Mouse (Mus musculus): ENCODE results near the gene Bnip3.

Bnip3 gene

GRCm38 (mm10) chr7:138906441-138906840, 2.9 kb downstream of the Bnip3 start:
- 79% methylated on average over 1 of the region's 1 CpGs for WGBS

GRCm38 (mm10) chr7:138903886-138904435, 5.4 kb downstream of the Bnip3 start:
- WGBS = 82% methylated on average over 7 of the region's 7 CpGs

DNA sequence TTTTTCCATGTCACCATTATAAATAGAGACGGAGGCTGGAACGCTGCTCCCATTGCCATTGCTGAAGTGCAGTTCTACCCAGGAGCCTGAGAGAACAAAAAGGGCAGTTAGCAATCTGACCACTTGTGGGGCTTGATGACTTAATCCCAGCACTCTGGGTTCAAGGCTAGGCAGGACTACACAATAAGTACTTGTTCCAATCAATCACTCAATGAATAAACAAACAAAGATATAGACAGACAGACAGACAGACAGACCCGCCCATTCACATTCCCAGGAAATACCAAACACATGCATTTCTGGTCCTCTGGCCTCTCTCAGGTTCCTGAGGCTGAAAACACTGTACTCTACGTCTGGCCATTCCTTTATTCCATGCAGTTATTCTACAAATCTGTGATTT, 10.6 kb downstream of the Bnip3 start:
- WGBS = 79% methylated on average over 4 of the region's 4 CpGs

DNA sequence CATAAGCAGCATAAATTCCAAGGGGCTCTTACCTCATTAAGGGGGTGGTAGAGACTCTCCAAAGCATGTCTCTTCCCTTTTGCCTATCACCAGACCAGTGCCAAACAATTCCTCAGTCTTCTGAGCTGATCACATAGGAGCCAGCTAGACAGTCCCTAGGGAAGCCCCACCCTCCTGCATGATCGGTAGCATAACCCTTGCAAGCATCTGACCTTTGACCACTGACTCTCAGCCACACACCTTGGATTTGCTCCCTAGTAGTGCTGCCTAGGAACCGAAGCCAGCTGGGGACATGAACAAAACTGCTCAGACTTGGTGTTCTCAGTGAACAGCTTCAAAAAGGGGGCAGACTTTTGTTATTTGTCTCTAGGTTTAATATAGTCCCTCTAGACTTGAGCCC, 11.2 kb downstream of the Bnip3 start:
- 73% methylated on average over 2 of the region's 2 CpGs for WGBS

DNA sequence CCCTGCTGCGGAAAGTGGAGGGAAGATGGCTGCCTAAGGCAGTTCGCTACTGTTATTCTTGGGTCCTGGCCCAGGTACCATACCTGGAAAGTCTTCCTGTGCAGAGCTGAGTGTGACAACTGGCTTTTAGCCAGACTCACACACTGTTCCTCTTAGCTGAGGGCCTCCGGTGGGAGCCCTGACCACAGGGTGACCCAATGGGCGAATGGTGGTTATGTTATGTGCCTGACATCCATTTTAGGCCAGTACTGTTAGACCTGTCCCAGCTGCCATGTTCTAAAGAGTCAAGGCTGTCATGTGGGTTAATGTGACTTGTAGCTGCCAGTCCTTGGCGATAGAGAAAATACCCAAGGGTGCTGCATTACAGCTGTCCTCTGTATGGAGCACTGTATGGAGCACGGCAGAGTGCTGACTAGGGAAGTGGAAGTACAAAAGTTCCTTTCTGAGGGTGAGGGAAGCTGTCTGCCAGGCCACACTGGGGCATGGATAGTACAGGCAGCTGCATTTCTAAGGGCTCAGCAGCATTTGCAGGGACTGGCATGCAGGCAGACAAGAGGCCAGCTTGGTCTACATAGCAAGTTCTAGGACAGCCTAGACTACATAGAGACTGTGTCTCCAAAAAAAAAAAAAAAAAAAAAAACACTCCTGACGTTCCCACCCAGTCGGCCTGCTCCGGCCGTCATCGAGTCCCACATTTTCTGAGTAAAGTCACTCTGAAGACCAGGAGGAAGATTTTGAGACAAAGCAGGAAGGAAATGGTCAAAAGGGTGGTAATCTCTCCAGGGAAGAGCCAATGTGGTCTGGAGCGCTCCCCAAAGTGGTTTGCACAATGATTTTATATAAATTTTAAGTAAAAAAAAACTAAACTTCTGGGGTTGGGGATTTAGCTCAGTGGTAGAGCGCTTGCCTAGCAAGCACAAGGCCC, 23.7 kb downstream of the Bnip3 start:
- 82% methylated on average over 12 of the region's 13 CpGs for WGBS

DNA sequence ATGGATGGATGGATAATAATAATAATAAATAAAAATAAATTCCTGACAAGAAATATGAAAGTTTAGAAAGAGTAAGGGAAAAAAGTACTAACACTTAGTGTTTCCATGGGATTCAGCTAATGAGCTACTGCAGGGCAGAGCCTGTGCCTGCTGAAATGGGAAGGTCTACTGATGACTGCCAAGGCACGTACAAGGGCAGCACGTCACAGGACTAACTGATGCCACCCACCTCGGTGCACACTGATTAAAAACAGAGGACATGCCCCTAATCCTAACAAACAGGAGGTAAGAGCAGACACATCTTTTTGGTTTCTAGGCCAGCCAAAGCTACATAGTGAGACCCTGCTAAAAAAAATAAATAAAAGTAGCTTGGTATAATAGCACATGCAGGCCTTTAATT, 25.6 kb downstream of the Bnip3 start:
- 87% methylated on average over 3 of the region's 3 CpGs for WGBS

DNA sequence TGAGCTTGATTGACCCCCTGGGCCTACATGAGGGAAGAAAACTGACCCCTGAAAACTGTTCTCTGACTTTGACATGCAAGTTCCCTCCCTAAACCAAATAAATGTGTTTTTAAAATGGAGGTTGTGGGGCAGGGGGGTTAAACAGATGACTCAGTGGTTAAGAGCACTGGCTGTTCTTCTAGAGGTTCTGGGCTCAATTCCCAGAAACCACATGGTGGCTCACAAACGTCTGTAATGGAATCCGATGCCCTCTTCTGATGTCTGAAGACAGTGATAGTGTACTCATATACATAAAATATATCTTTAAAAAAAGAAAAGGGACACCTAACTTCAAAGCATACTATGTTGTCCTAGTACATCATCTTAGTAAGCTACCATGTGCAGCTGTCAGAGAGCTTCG, 34.3 kb downstream of the Bnip3 start:
- 33% methylated on average over 3 of the region's 3 CpGs for WGBS

DNA sequence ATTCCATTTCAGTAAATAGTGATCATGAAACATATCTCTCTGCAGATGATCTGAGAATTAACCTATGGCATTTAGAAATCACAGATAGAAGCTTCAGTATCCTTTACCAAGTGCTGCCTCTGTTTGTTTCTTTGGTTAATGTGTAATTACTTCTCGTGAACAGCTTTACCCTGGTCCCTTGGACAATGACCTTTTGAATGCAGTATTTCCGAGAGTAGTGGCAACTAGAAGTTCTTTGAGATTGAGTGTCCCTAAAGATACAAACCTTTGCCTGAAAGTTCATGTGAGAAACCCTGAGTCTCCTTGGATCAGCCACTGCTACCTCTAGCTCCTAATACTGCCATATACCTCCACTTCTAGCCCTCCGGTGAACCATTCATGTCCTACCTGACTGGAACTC, 36.4 kb downstream of the Bnip3 start:
- WGBS = 91% methylated on average over 3 of the region's 3 CpGs

DNA sequence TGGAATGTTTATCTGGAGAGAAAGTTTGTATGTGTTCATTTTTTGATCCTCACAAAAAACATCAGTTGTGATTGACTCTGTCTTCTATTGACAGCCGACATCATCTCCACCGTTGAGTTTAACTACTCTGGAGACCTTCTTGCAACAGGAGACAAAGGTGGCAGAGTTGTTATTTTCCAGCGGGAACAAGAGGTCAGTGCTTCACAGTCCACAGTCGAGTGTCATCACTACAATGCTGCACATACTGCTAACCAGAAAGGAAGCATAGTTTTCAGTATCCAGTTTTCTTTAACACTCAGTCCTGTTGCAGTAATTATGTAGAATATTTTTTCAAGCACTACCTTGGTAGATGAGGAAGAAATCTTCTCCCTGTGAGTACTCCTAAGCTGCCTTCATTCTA, 41.0 kb downstream of the Bnip3 start:
- 92% methylated on average over 4 of the region's 4 CpGs for WGBS

DNA sequence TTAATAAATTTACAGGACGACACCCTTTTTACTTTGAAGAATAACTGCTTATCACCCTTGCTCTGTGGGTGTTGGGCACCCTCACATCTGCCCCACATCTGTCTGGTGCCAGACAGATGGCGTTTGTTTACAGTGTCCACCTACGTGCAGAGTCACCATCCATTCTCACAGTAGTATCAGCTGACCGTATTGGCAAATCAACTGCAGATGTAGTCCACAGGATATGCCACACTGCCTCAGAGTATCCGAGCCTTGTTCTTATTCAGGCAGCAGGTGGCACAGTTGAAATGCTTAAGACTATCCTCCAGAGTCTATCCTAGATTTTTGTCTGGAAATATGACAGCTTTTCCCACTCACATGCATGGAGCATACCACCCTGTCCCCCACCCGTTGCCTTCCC, 42.0 kb downstream of the Bnip3 start:
- WGBS = 36% methylated on average over 6 of the region's 6 CpGs

DNA sequence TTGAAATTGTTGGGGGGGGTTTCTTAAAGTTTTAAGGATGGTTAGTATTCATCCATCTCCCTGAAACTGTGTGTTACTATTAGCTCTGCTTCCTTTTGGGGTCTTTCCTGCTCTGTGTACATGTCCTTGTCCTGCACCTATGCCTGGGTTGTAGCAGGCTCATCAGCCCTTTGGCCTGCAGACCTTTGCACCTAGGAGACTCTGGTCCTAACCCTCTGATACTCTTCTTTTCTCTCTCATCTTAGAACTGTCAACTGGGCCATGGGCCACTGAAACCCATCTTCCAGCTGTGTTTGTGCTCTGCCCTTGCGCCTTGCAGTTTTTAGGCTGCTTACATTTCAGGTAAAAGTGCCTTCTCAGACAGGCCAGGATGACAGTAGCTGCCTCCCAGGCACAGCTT, 44.5 kb downstream of the Bnip3 start:
- 96% methylated on average over 1 of the region's 1 CpGs for WGBS

- 91% methylated on average over 3 of the region's 3 CpGs for WGBS
Observed at GRCm38 (mm10) chr7:138863950-138864572, 45.3 kb downstream of the Bnip3 start.

GRCm38 (mm10) chr7:138856670-138857069, 52.6 kb downstream of the Bnip3 start:
- WGBS = 39% methylated on average over 2 of the region's 2 CpGs

DNA sequence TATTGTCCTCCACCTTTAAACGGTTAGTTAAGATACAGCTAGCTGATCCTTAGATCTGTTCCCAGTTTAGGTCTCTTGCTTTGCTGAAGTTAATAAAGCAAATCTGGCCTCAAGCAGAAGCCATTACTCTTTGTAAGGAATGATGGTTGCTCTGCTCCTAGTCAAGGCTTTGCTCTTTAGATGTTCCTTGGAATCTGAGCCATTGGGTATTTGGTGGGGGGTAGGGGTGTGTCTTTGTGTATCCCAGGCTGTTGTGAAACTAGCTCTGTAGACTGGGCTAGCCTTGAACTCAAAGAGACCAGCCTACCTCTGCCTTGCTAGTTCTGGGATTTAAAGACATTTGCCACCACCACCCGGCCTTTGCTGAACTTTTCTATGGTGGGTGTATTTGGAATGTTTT, 55.1 kb downstream of the Bnip3 start:
- 94% methylated on average over 2 of the region's 2 CpGs for WGBS

DNA sequence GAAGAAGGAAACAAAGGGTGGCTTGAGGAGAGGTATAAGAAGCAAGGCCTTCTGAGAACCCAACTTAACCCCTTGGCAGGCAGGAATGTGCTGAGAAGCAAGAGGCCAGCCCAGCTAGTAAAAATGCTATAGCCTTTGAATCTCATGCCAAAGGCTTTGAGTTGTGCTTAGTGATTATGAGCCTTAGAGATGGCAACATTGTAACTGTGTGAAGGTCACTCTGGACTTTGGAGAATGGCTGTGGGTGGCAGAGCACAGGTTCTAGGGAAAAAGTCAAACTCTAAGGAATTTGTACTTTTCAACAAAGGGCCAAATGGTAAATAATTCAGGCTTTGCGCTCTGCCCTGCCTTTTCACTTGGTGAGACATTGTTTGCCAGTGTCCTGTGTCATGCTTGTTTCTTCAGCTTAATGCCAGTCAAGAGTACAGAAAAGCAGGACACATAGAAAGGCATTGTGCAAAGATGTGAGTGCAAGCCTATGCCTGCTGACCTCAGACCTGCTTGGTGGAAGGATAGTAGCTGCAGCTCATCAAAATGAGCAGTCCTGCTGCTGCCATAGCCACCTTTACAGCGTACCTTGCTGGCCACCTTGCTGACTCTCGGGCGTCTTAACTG, 55.8 kb downstream of the Bnip3 start:
- 97% methylated on average over 4 of the region's 4 CpGs for whole genome bisulfite sequencing

DNA sequence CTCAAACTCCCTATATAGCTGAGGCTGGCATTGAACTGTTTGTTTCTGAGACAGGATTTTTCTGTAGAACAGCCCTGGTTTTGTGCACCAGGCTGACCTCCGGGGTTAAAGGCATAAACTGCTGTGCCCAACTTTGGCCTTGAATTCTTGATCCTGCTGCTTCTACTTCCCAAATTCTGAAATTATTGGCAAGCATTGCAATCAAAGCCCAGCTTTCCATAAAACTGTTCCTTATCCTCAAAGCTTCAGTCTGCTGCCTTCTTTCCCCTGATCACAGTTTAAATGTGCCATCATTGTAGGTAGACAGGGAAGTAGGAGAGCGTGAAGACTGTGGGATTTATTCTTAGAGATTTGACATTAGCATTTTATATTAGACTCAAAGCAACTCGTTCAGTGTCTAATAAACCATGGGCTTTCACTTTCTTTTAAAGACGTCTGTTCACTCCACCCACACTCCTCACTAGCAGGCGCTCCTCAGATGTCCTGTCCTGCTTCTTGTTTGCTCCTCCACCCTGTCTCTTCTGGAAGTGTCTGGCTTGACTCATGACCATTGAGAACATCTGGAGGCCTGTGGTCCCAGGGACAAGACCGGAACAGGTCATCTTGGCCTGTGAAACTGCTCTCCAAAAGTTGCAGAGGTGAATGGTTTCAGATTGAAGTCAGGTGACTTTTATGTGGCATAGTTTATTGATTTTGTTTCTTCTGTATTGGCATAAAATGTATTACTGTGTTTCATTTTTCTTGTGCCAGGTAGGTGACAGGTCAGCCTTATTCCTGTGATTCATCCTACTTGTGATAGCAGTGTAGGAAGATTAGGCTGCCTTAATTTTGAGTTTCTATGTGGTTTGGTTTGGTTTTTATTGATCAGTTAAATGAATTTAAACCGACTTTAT, 61.0 kb downstream of the Bnip3 start:
- WGBS = 45% methylated on average over 7 of the region's 7 CpGs

- WGBS = 15% methylated on average over 13 of the region's 13 CpGs
Observed at GRCm38 (mm10) chr7:138847316-138848027, 61.8 kb downstream of the Bnip3 start.

- under 1% methylated on average over 57 of the region's 61 CpGs for WGBS
Observed at GRCm38 (mm10) chr7:138846502-138846991, 62.8 kb downstream of the Bnip3 start.

DNA sequence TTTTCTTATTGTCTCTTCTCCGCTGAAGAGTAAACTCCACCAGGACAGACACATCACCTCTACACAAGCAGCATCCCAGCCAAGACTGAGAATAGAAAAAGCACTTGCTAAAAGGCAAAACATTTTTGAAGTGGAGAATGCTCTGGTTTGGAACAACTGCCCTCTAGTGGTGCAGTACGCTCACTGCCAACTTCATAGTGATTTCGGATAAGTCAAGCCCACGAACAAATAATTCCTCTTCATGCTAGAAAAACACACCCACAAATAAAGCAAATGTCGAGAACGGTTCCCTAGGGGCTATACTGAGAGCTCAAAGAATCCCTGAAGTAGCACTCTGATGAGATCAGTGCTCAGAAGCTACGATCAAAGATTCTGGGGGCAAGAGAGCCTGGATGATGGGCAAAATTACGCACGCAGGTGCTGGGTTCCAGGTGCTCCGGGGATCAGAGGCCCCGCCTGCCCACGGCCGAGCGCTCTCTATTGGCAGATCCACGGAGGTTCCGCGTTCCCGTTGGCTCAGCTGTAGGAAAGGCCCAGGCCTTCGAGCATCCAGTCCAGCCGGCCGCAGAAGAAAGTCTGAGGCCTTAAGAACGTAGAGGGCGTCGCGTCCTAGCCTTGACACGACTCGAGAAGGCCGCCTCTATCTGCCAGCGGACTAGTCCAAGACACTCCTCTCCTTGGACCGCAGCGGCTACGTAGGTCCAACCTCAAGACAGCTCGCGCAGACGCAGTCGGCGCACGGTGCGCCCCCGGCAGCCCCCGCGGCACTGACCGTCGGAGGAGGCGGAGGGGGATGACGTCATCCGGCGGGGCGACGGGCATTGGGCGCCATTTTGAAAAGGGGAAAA, 63.6 kb downstream of the Bnip3 start, which contains the start of the genes Ppp2r2d and Mapk1ip1:
TSS of gene Ppp2r2d (plus strand) at position 536 of the 848 bp plus-strand sequence.
TSS of gene Mapk1ip1 (minus strand) at position 730 of the 848 bp plus-strand sequence.
- WGBS = under 1% methylated on average over 51 of the region's 51 CpGs

Measured in cerebral cortex, adult 2 months (tissue).